Mouse (Mus musculus): Measurements from ENCODE around the gene Capn11. TPM values are rescaled to one million over a fixed set of nuclear protein-coding genes. Genes with fewer than 3 reads are reported as not detected.

Capn11 gene
- total and polyA plus RNA-seq, 2 experiments from 2014 or later = 0.19 to 1.2 TPM

DNA sequence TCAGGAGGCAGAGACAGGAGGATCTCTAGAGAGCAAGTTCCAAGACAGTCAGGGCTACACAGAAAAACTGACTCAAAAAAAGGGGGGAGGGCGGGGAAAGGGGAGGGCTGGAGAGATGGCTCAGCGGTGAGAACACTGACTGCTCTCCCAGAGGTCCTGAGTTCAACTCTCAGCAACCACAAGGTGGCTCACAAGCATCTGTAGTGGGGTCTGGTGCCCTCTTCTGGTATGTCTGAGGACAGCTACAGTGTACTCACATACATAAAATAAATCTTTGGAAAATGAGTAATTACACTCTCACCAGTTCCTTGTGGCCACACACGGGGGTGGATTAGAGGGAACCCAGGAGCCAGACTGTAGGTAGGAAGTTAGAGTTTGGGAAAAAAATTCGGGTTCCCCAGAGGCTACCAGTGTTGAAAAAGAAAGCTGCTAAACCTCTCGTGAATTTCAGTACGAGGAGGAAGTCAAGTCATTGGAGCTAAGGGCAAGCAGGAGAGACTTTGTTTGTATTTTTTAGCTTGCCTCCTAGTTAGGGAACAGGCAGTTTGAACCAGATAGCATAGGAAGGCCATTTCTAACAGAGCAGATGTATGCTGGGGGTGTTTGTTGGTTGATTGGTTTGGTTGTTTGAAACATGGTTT is 76.3 kb downstream of the Capn11 start:
- Histone ChIP-seq H3K9ac (replicated peaks; ENCODE audit: low read length, poor library complexity, severe bottlenecking) (no peak overlapping the region), H3K4me2 (ENCODE audit: low read depth, low read length, poor library complexity, severe bottlenecking) (no peak overlapping the region), H3K9me3 (ENCODE audit: low read length) (no peaks in the 10 kb centered on the region), H3K36me3 (ENCODE audit: insufficient read depth, low read length) (no peaks in the 10 kb centered on the region), H3K27ac (ENCODE audit: low read depth, low read length) (no peak overlapping the region), H3K4me1 (ENCODE audit: insufficient read depth, low read length) (no peaks in the 10 kb centered on the region), H3K27me3 (ENCODE audit: insufficient read depth, low read length) (no peaks in the 10 kb centered on the region), H3K4me3 (ENCODE audit: low read depth, low read length) (no peak overlapping the region)
- DNase-seq (ENCODE audit: low spot score) = no peak
- ATAC-seq (ENCODE audit: low FRiP score) = no peak
- 70% methylated on average over 6 of the region's 6 CpGs for WGBS
- TF ChIP-seq CTCF (IDR thresholded peaks at IDR 0.05) = peak; percentile 76

- Histone ChIP-seq H3K9me3 (ENCODE audit: low read length) (no peaks in the 10 kb centered on the region), H3K27me3 (ENCODE audit: insufficient read depth, low read length) (no peaks in the 10 kb centered on the region), H3K4me2 (ENCODE audit: low read depth, low read length, poor library complexity, severe bottlenecking) (no peak overlapping the region), H3K36me3 (ENCODE audit: insufficient read depth, low read length) (no peaks in the 10 kb centered on the region), H3K9ac (replicated peaks; ENCODE audit: low read length, poor library complexity, severe bottlenecking) (no peak overlapping the region), H3K27ac (ENCODE audit: low read depth, low read length) (no peak overlapping the region), H3K4me3 (ENCODE audit: low read depth, low read length) (no peak overlapping the region), H3K4me1 (ENCODE audit: insufficient read depth, low read length) (no peaks in the 10 kb centered on the region)
- 94% methylated on average over 6 of the region's 6 CpGs for WGBS
- ATAC-seq (ENCODE audit: low FRiP score) (no peak), DNase-seq (ENCODE audit: low spot score) (no peak)
- no peak for TF ChIP-seq CTCF (IDR thresholded peaks at IDR 0.05)
Observed at GRCm38 (mm10) chr17:45582188-45582587, 76.9 kb downstream of the Capn11 start.

GRCm38 (mm10) chr17:45581567-45581983 is 77.5 kb downstream of the Capn11 start:
- ATAC-seq (ENCODE audit: low FRiP score) (no peak), DNase-seq (ENCODE audit: low spot score) (peak; percentile 90)
- Histone ChIP-seq H3K9ac (replicated peaks; ENCODE audit: low read length, poor library complexity, severe bottlenecking) (no peak overlapping the region), H3K27ac (ENCODE audit: low read depth, low read length) (0 out of 2 replicates have a peak overlapping the region, but pooled peaks have one; percentile 38), H3K9me3 (ENCODE audit: low read length) (no peaks in the 10 kb centered on the region), H3K4me1 (ENCODE audit: insufficient read depth, low read length) (no peaks in the 10 kb centered on the region), H3K4me2 (ENCODE audit: low read depth, low read length, poor library complexity, severe bottlenecking) (no peak overlapping the region), H3K4me3 (ENCODE audit: low read depth, low read length) (no peak overlapping the region), H3K36me3 (ENCODE audit: insufficient read depth, low read length) (no peaks in the 10 kb centered on the region), H3K27me3 (ENCODE audit: insufficient read depth, low read length) (no peaks in the 10 kb centered on the region)
- peak; percentile 93 for TF ChIP-seq CTCF (IDR thresholded peaks at IDR 0.05)
- WGBS = 8% methylated on average over 2 of the region's 2 CpGs

GRCm38 (mm10) chr17:45580958-45581477 is 78.1 kb downstream of the Capn11 start:
- Histone ChIP-seq H3K9ac (replicated peaks; ENCODE audit: low read length, poor library complexity, severe bottlenecking) (no peak overlapping the region), H3K4me2 (ENCODE audit: low read depth, low read length, poor library complexity, severe bottlenecking) (no peak overlapping the region), H3K36me3 (ENCODE audit: insufficient read depth, low read length) (no peaks in the 10 kb centered on the region), H3K4me1 (ENCODE audit: insufficient read depth, low read length) (no peaks in the 10 kb centered on the region), H3K27me3 (ENCODE audit: insufficient read depth, low read length) (no peaks in the 10 kb centered on the region), H3K27ac (ENCODE audit: low read depth, low read length) (peak overlapping the region; percentile 38; the same call in 1 of the 2 replicates), H3K4me3 (ENCODE audit: low read depth, low read length) (no peak overlapping the region), H3K9me3 (ENCODE audit: low read length) (no peaks in the 10 kb centered on the region)
- no peak for TF ChIP-seq CTCF (IDR thresholded peaks at IDR 0.05)
- no peak for DNase-seq (ENCODE audit: low spot score)
- ATAC-seq (ENCODE audit: low FRiP score) = no peak
- WGBS = 48% methylated on average over 12 of the region's 12 CpGs

Other genes starting within 250 kb of the Capn11 start
- gene Cdc5l, start 225.6 kb downstream of the Capn11 start, total RNA-seq (2014; rRNA removed) = 36.7 and 47.4 TPM in 2 replicates
- gene Cdc5l, start 225.6 kb downstream of the Capn11 start, polyA plus RNA-seq (2015; fragmentation: Nextera tagmentation; extraction: Ambion mirVana) = 54.3 and 57.9 TPM in 2 replicates
- gene Spats1, start 183.9 kb downstream of the Capn11 start, total RNA-seq (2014; rRNA removed) = 2.3 and 5.8 TPM in 2 replicates
- 3.4 and 3.6 TPM in 2 replicates for gene Spats1, start 183.9 kb downstream of the Capn11 start, polyA plus RNA-seq (2015; fragmentation: Nextera tagmentation; extraction: Ambion mirVana)
- 19.8 and 31.4 TPM in 2 replicates for gene Aars2, start 152.5 kb downstream of the Capn11 start, total RNA-seq (2014; rRNA removed)
- 13.9 and 15.2 TPM in 2 replicates for gene Aars2, start 152.5 kb downstream of the Capn11 start, polyA plus RNA-seq (2015; fragmentation: Nextera tagmentation; extraction: Ambion mirVana)
- gene Tcte1, start 135.9 kb downstream of the Capn11 start, total RNA-seq (2014; rRNA removed) = 0.99 and 1.2 TPM in 2 replicates
- 4.2 and 4.6 TPM in 2 replicates for gene Tcte1, start 135.9 kb downstream of the Capn11 start, polyA plus RNA-seq (2015; fragmentation: Nextera tagmentation; extraction: Ambion mirVana)
- 77.9 and 95.6 TPM in 2 replicates for gene Tmem151b, start 109.6 kb downstream of the Capn11 start, total RNA-seq (2014; rRNA removed)
- gene Tmem151b, start 109.6 kb downstream of the Capn11 start, polyA plus RNA-seq (2015; fragmentation: Nextera tagmentation; extraction: Ambion mirVana) = 29.1 and 30.7 TPM in 2 replicates
- gene Nfkbie, start 103.6 kb downstream of the Capn11 start, total RNA-seq (2014; rRNA removed) = 2.0 and 4.8 TPM in 2 replicates
- gene Nfkbie, start 103.6 kb downstream of the Capn11 start, polyA plus RNA-seq (2015; fragmentation: Nextera tagmentation; extraction: Ambion mirVana) = 2.5 and 3.1 TPM in 2 replicates
- 91.7 and 113 TPM in 2 replicates for gene Slc35b2, start 95.5 kb downstream of the Capn11 start, total RNA-seq (2014; rRNA removed)
- 71.8 and 75.3 TPM in 2 replicates for gene Slc35b2, start 95.5 kb downstream of the Capn11 start, polyA plus RNA-seq (2015; fragmentation: Nextera tagmentation; extraction: Ambion mirVana)
- 1,063 and 1,068 TPM in 2 replicates for gene Hsp90ab1, start 86.1 kb downstream of the Capn11 start, total RNA-seq (2014; rRNA removed)
- gene Hsp90ab1, start 86.1 kb downstream of the Capn11 start, polyA plus RNA-seq (2015; fragmentation: Nextera tagmentation; extraction: Ambion mirVana) = 1,368 and 1,371 TPM in 2 replicates
- 45.3 and 82.1 TPM in 2 replicates for gene Slc29a1, start 59.7 kb downstream of the Capn11 start, total RNA-seq (2014; rRNA removed)
- 38.4 TPM in 2 replicates for gene Slc29a1, start 59.7 kb downstream of the Capn11 start, polyA plus RNA-seq (2015; fragmentation: Nextera tagmentation; extraction: Ambion mirVana)
- not detected in 2 replicates for gene Mymx, start 57.2 kb downstream of the Capn11 start, total RNA-seq (2014; rRNA removed)
- gene Mymx, start 57.2 kb downstream of the Capn11 start, polyA plus RNA-seq (2015; fragmentation: Nextera tagmentation; extraction: Ambion mirVana) = not detected in 2 replicates
- gene Mrpl14, start 27.0 kb upstream of the Capn11 start, total RNA-seq (2014; rRNA removed) = 41.9 and 42.8 TPM in 2 replicates
- 113 and 114 TPM in 2 replicates for gene Mrpl14, start 27.0 kb upstream of the Capn11 start, polyA plus RNA-seq (2015; fragmentation: Nextera tagmentation; extraction: Ambion mirVana)
- gene Tmem63b, start 27.6 kb upstream of the Capn11 start, total RNA-seq (2014; rRNA removed) = 213 and 264 TPM in 2 replicates
- gene Tmem63b, start 27.6 kb upstream of the Capn11 start, polyA plus RNA-seq (2015; fragmentation: Nextera tagmentation; extraction: Ambion mirVana) = 149 and 153 TPM in 2 replicates
- not detected in 2 replicates for gene 1600014C23Rik, start 74.5 kb upstream of the Capn11 start, total RNA-seq (2014; rRNA removed)
- 0.67 TPM in 1 of 2 replicates, not detected in the other for gene 1600014C23Rik, start 74.5 kb upstream of the Capn11 start, polyA plus RNA-seq (2015; fragmentation: Nextera tagmentation; extraction: Ambion mirVana)